Mouse (Mus musculus): ENCODE data around the gene Hpcal4. TPM values are rescaled to one million over a fixed set of nuclear protein-coding genes. Genes with fewer than 3 reads are reported as not detected.
A peak's percentile ranks its signal among the peaks of the same experiment; 100 is the strongest.

The Hpcal4 gene
- total RNA-seq, 1 experiment, result 0.67 TPM

GRCm38 (mm10) chr4:123215367-123215766 is 32.3 kb downstream of the Hpcal4 start:
- TF ChIP-seq MAFK (IDR thresholded peaks at IDR 0.05; ENCODE audit: insufficient read depth, low read depth, low read length) (no peak), CHD2 (IDR thresholded peaks at IDR 0.05; ENCODE audit: low read depth, low read length) (no peak), ZNF384 (IDR thresholded peaks at IDR 0.05; ENCODE audit: low read depth, low read length) (no peak), HCFC1 (IDR thresholded peaks at IDR 0.05; ENCODE audit: borderline replicate concordance, insufficient read depth, low read length) (no peak), ZC3H11A (IDR thresholded peaks at IDR 0.05; ENCODE audit: borderline replicate concordance, low read depth, low read length) (no peak)
- DNase-seq (ENCODE audit: low read depth, low spot score), result no peak
- Histone ChIP-seq H3K4me3 (ENCODE audit: insufficient read depth in 1 of 2, low read depth in 1 of 2, low read length in 2 of 2, poor library complexity in 1 of 2, severe bottlenecking in 1 of 2) (no peak overlapping the region), H3K9ac (ENCODE audit: insufficient read depth, low read depth, low read length, poor library complexity, severe bottlenecking) (no peak overlapping the region), H3K36me3 (ENCODE audit: control insufficient read depth, insufficient read depth, low read length, poor library complexity, severe bottlenecking) (no peaks in the 10 kb centered on the region), H3K27ac (ENCODE audit: insufficient read depth, low read depth, low read length, poor library complexity, severe bottlenecking) (no peak overlapping the region), H3K9me3 (ENCODE audit: control insufficient read depth, insufficient read depth, low read depth, low read length) (no peaks in the 10 kb centered on the region), H3K4me1 (ENCODE audit: control insufficient read depth in 2 of 2, insufficient read depth in 2 of 2, low read length in 2 of 2, poor library complexity in 1 of 2) (peaks cover 0 to 3% of the 10 kb centered on the region in 2 experiments; a peak in 1 of 4 replicates)
- in situ Hi-C loops (cut with MboI; ENCODE audit: low sequenced_read_pairs in 2 of 2, unreplicated experiment in 2 of 2), result no loop called here

GRCm38 (mm10) chr4:123216782-123217181 is 33.8 kb downstream of the Hpcal4 start:
- in situ Hi-C loops (cut with MboI; ENCODE audit: low sequenced_read_pairs in 2 of 2, unreplicated experiment in 2 of 2), result no loop called here
- Histone ChIP-seq H3K36me3 (ENCODE audit: control insufficient read depth, insufficient read depth, low read length, poor library complexity, severe bottlenecking) (no peaks in the 10 kb centered on the region), H3K9ac (ENCODE audit: insufficient read depth, low read depth, low read length, poor library complexity, severe bottlenecking) (no peak overlapping the region), H3K4me3 (ENCODE audit: insufficient read depth in 1 of 2, low read depth in 1 of 2, low read length in 2 of 2, poor library complexity in 1 of 2, severe bottlenecking in 1 of 2) (no peak overlapping the region), H3K9me3 (ENCODE audit: control insufficient read depth, insufficient read depth, low read depth, low read length) (no peaks in the 10 kb centered on the region), H3K4me1 (ENCODE audit: control insufficient read depth in 2 of 2, insufficient read depth in 2 of 2, low read length in 2 of 2, poor library complexity in 1 of 2) (peaks cover 0 to 3% of the 10 kb centered on the region in 2 experiments; a peak in 1 of 4 replicates), H3K27ac (ENCODE audit: insufficient read depth, low read depth, low read length, poor library complexity, severe bottlenecking) (no peak overlapping the region)
- TF ChIP-seq MAFK (IDR thresholded peaks at IDR 0.05; ENCODE audit: insufficient read depth, low read depth, low read length), result no peak
- TF ChIP-seq CHD2 (IDR thresholded peaks at IDR 0.05; ENCODE audit: low read depth, low read length), result no peak
- 0 out of 2 replicates have a peak, but pooled peaks have one; percentile 4 for TF ChIP-seq ZC3H11A (IDR thresholded peaks at IDR 0.05; ENCODE audit: borderline replicate concordance, low read depth, low read length)
- peak; percentile 52 for DNase-seq (ENCODE audit: low read depth, low spot score)

- TF ChIP-seq ZNF384 (IDR thresholded peaks at IDR 0.05; ENCODE audit: low read depth, low read length) (no peak), ZC3H11A (IDR thresholded peaks at IDR 0.05; ENCODE audit: borderline replicate concordance, low read depth, low read length) (peak; percentile 47; the same call in 1 of the 2 replicates), MAFK (IDR thresholded peaks at IDR 0.05; ENCODE audit: insufficient read depth, low read depth, low read length) (no peak), CHD2 (IDR thresholded peaks at IDR 0.05; ENCODE audit: low read depth, low read length) (no peak)
- Histone ChIP-seq H3K9ac (ENCODE audit: insufficient read depth, low read depth, low read length, poor library complexity, severe bottlenecking) (no peak overlapping the region), H3K9me3 (ENCODE audit: control insufficient read depth, insufficient read depth, low read depth, low read length) (no peaks in the 10 kb centered on the region), H3K4me3 (ENCODE audit: insufficient read depth in 1 of 2, low read depth in 1 of 2, low read length in 2 of 2, poor library complexity in 1 of 2, severe bottlenecking in 1 of 2) (no peak overlapping the region), H3K4me1 (ENCODE audit: control insufficient read depth in 2 of 2, insufficient read depth in 2 of 2, low read length in 2 of 2, poor library complexity in 1 of 2) (peaks cover 0 to 3% of the 10 kb centered on the region in 2 experiments; a peak in 1 of 4 replicates), H3K36me3 (ENCODE audit: control insufficient read depth, insufficient read depth, low read length, poor library complexity, severe bottlenecking) (no peaks in the 10 kb centered on the region), H3K27ac (ENCODE audit: insufficient read depth, low read depth, low read length, poor library complexity, severe bottlenecking) (no peak overlapping the region)
- DNase-seq (ENCODE audit: low read depth, low spot score), result no peak
- in situ Hi-C loops (cut with MboI; ENCODE audit: low sequenced_read_pairs in 2 of 2, unreplicated experiment in 2 of 2), result no loop called here
Measured at GRCm38 (mm10) chr4:123219720-123220357, 36.8 kb downstream of the Hpcal4 start.

GRCm38 (mm10) chr4:123220637-123221036 is 37.6 kb downstream of the Hpcal4 start:
- no peaks in the 10 kb centered on the region for H3K36me3 ChIP-seq (ENCODE audit: control insufficient read depth, insufficient read depth, low read length, poor library complexity, severe bottlenecking)
- TF ChIP-seq ZC3H11A (IDR thresholded peaks at IDR 0.05; ENCODE audit: borderline replicate concordance, low read depth, low read length) (no peak), MAFK (IDR thresholded peaks at IDR 0.05; ENCODE audit: insufficient read depth, low read depth, low read length) (no peak), ZNF384 (IDR thresholded peaks at IDR 0.05; ENCODE audit: low read depth, low read length) (no peak), HCFC1 (IDR thresholded peaks at IDR 0.05; ENCODE audit: borderline replicate concordance, insufficient read depth, low read length) (no peak), CHD2 (IDR thresholded peaks at IDR 0.05; ENCODE audit: low read depth, low read length) (no peak)
- peaks cover 0 to 3% of the 10 kb centered on the region in 2 experiments; a peak in 1 of 4 replicates for H3K4me1 ChIP-seq (ENCODE audit: control insufficient read depth in 2 of 2, insufficient read depth in 2 of 2, low read length in 2 of 2, poor library complexity in 1 of 2)
- no peak for DNase-seq (ENCODE audit: low read depth, low spot score)
- H3K27ac ChIP-seq (ENCODE audit: insufficient read depth, low read depth, low read length, poor library complexity, severe bottlenecking), result no peak overlapping the region
- no peaks in the 10 kb centered on the region for H3K9me3 ChIP-seq (ENCODE audit: control insufficient read depth, insufficient read depth, low read depth, low read length)
- no peak overlapping the region for H3K9ac ChIP-seq (ENCODE audit: insufficient read depth, low read depth, low read length, poor library complexity, severe bottlenecking)
- in situ Hi-C loops (cut with MboI; ENCODE audit: low sequenced_read_pairs in 2 of 2, unreplicated experiment in 2 of 2), result no loop called here
- H3K4me3 ChIP-seq (ENCODE audit: insufficient read depth in 1 of 2, low read depth in 1 of 2, low read length in 2 of 2, poor library complexity in 1 of 2, severe bottlenecking in 1 of 2), result no peak overlapping the region

Measured in ES-E14 (cell line).